Mouse (Mus musculus): ENCODE measurements around the gene Ngf.

DNA sequence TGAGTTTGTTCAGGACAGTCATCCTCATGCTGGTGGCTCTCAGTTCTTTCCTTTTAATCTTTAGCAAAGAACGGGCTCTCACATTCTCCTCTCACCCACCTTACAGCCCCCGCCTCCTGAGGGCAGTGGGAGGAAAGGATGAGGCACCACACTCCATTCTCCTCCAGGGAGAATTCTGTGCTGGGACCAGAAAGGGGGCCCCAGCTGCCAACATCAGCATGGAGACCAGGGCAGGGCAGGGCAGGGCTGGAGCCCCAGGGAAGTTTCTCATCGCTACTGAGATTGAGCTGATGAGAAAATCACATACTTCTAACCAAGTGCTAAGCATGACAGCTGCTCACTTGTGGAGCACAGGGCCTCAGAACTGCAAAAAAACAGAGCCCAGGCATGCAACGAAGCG, 2.1 kb downstream of the Ngf start:
- TF ChIP-seq CTCF (IDR thresholded peaks at IDR 0.05): no peak
- TF ChIP-seq EP300 (IDR thresholded peaks at IDR 0.05): no peak
